Mouse (Mus musculus): ENCODE results near the gene Rpgr.

GRCm38 (mm10) chrX:10070689-10071088, 146.0 kb downstream of the Rpgr start:
- TF ChIP-seq POLR2A (IDR thresholded peaks at IDR 0.05; ENCODE audit: insufficient read length, low read depth) (no peak), MAX (IDR thresholded peaks at IDR 0.05; ENCODE audit: low read depth) (no peak), MYOG (IDR thresholded peaks at IDR 0.05; ENCODE audit: control insufficient read depth in 1 of 3, insufficient read depth in 1 of 3, insufficient read length in 2 of 3, low read depth in 2 of 3) (no peak), TCF12 (IDR thresholded peaks at IDR 0.05; ENCODE audit: insufficient read depth, poor library complexity, severe bottlenecking) (no peak), E2F4 (IDR thresholded peaks at IDR 0.05; ENCODE audit: insufficient read depth) (no peak), SRF (IDR thresholded peaks at IDR 0.05; ENCODE audit: control insufficient read depth, insufficient read length, low read depth) (no peak), REST (IDR thresholded peaks at IDR 0.05; ENCODE audit: insufficient read depth, insufficient read length) (no peak)

All from myocyte (in vitro differentiated cells).